Mouse (Mus musculus): ENCODE measurements around the gene Uncx. TPM values are rescaled to one million over a fixed set of nuclear protein-coding genes. Genes with fewer than 3 reads are reported as not detected.

Uncx gene
- polyA plus RNA-seq, 1 experiment from 2014 or later, result 0.11 TPM

DNA sequence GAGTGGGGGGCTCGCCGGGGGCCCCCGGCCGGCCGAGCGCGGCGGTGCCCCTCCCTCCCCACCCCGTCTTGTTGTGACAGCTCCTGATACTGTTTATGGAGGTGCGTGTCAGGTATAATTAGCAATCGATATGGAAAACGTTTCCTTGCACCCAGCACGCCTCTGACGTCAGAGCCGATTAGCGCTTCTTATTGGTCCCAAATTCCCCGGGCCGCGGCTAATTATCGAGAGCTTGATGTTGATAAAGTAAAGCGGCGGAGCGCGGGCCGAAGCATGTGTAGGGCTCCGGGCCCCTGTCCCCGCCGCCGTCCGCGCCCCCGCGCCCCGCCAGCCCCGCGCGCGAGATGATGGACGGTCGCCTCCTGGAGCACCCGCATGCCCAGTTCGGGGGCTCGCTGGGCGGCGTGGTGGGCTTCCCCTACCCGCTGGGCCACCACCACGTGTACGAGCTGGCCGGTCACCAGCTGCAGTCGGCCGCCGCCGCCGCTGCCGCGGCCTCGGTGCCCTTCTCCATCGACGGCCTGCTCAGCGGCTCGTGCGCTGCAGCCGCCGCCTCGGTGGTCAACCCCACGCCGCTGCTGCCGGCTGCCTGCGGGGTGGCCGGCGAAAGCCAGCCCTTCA lies 466 bp downstream of the Uncx start:
- 1% methylated on average over 62 of the region's 71 CpGs for WGBS
- no peak for ATAC-seq (ENCODE audit: insufficient number of reproducible peaks, insufficient read depth, low FRiP score, low TSS enrichment, low read depth)
- H3K9me3 ChIP-seq, result no peaks in the 10 kb centered on the region
- no peaks in the 10 kb centered on the region for H3K36me3 ChIP-seq
- peak overlapping the region; percentile 35 for H3K4me2 ChIP-seq
- peaks cover 98% of the 10 kb centered on the region for H3K27me3 ChIP-seq
- H3K9ac ChIP-seq (replicated peaks), result no peak overlapping the region
- no peak overlapping the region for H3K27ac ChIP-seq
- peaks cover 16% of the 10 kb centered on the region; the same call in 1 of the 2 replicates for H3K4me1 ChIP-seq (replicated peaks)
- H3K4me3 ChIP-seq (replicated peaks), result peak overlapping the region; percentile 16

- Histone ChIP-seq H3K4me1 (replicated peaks) (peaks cover 16% of the 10 kb centered on the region; the same call in 1 of the 2 replicates), H3K4me2 (peak overlapping the region; percentile 35; the same call in 1 of the 2 replicates), H3K9ac (replicated peaks) (no peak overlapping the region), H3K27ac (no peak overlapping the region), H3K4me3 (replicated peaks) (peak overlapping the region; percentile 16; the same call in 1 of the 2 replicates), H3K9me3 (no peaks in the 10 kb centered on the region), H3K27me3 (peaks cover 98% of the 10 kb centered on the region), H3K36me3 (no peaks in the 10 kb centered on the region)
- 1% methylated on average over 54 of the region's 54 CpGs for WGBS
- ATAC-seq (ENCODE audit: insufficient number of reproducible peaks, insufficient read depth, low FRiP score, low TSS enrichment, low read depth), result no peak
Observed at GRCm38 (mm10) chr5:139544271-139545135, 1.2 kb downstream of the Uncx start.

DNA sequence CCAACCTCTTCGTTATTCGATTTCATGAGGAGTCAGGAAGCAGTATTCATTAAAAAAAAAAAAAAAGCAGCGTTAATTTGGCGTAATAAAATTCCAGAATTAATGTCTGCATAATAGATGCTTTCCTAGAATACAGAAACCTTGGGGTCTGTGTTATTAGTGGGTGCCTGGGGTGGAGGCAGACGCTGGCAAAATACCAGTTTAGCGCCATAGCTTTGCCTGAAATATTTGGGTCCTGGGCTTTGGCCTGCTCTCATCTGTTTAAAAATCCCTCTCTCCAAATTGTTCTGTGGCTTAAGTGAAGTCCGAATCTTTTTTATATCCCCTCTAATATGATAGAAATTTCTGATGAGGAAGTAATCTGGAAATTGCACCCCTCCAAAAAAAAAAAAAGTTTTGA lies 1.9 kb downstream of the Uncx start:
- no peaks in the 10 kb centered on the region for H3K9me3 ChIP-seq
- peaks cover 100% of the 10 kb centered on the region for H3K27me3 ChIP-seq
- no peak overlapping the region for H3K4me3 ChIP-seq (replicated peaks)
- 5% methylated on average over 7 of the region's 7 CpGs for WGBS
- H3K36me3 ChIP-seq, result no peaks in the 10 kb centered on the region
- peaks cover 16% of the 10 kb centered on the region; the same call in 1 of the 2 replicates for H3K4me1 ChIP-seq (replicated peaks)
- no peak overlapping the region for H3K9ac ChIP-seq (replicated peaks)
- no peak for ATAC-seq (ENCODE audit: insufficient number of reproducible peaks, insufficient read depth, low FRiP score, low TSS enrichment, low read depth)
- H3K4me2 ChIP-seq, result no peak overlapping the region
- no peak overlapping the region for H3K27ac ChIP-seq

DNA sequence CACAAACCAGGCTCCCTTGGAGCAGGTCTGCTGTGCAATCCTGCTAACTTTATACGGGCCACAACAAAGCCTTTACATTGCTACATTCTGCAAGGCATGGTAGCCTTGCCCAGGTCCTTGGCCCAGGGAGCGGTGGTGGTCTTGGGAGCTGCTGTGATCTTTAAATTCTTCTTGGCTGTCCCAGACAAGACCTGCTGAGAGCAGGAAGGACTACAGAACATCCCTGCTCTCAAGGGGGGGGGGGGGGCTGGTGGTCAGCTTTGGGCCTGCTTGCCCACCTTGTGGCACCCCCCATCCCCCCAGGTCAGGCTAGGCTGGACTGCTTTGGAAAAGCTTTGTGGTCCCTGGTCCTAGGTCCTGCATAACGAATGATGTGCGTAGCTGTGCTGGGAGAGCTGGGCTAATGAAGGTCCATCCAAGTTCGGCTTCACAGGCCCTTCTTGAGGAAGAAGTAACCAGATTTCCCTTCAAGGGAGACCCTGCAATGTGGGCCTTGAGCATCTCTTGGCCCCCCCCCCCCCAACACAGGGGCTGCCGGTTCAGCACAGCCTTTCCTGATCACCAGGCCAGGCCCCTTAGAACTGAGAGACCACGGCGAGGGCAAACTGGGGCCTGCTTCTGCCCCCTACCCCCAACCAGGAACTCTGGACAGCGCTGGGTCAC lies 2.5 kb downstream of the Uncx start:
- peaks cover 15% of the 10 kb centered on the region; the same call in 1 of the 2 replicates for H3K4me1 ChIP-seq (replicated peaks)
- no peak overlapping the region for H3K27ac ChIP-seq
- H3K4me2 ChIP-seq, result no peak overlapping the region
- H3K9ac ChIP-seq (replicated peaks), result no peak overlapping the region
- H3K4me3 ChIP-seq (replicated peaks), result no peak overlapping the region
- no peaks in the 10 kb centered on the region for H3K36me3 ChIP-seq
- H3K27me3 ChIP-seq, result peaks cover 100% of the 10 kb centered on the region
- ATAC-seq (ENCODE audit: insufficient number of reproducible peaks, insufficient read depth, low FRiP score, low TSS enrichment, low read depth), result no peak
- 4% methylated on average over 9 of the region's 9 CpGs for WGBS
- no peaks in the 10 kb centered on the region for H3K9me3 ChIP-seq

- Histone ChIP-seq H3K9ac (replicated peaks) (no peak overlapping the region), H3K4me3 (replicated peaks) (0 out of 2 replicates have a peak overlapping the region, but pooled peaks have one; percentile 24), H3K36me3 (no peaks in the 10 kb centered on the region), H3K4me2 (no peak overlapping the region), H3K27me3 (peaks cover 100% of the 10 kb centered on the region), H3K9me3 (no peaks in the 10 kb centered on the region), H3K4me1 (replicated peaks) (peaks cover 13% of the 10 kb centered on the region; the same call in 1 of the 2 replicates), H3K27ac (no peak overlapping the region)
- 1% methylated on average over 26 of the region's 26 CpGs for WGBS
- no peak for ATAC-seq (ENCODE audit: insufficient number of reproducible peaks, insufficient read depth, low FRiP score, low TSS enrichment, low read depth)
Observed at GRCm38 (mm10) chr5:139546336-139546770, 3.1 kb downstream of the Uncx start.

DNA sequence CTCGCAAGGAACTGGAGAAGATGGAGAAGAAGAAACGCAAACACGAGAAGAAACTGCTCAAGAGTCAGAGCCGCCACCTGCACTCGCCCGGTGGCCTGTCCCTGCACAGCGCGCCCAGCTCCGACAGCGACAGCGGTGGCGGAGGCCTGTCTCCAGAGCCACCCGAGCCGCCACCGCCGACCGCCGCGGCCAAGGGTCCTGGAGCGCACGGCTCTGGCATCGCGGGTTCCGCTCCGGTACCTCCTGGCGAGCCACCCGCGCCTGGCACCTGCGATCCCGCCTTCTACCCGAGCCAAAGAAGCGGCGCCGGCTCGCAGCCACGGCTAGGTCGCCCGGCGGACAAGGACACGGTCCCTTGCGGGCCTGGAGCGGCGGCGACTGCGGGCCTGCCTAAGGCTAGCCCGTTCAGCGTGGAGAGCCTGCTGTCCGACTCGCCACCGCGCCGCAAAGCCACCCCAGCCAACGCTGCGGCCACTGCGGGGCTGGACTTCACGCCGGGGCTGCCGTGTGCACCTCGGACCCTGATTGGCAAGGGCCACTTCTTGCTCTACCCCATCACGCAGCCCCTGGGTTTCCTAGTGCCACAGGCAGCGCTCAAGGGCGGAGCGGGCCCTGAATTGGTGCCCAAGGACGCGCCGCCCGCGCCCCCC lies 3.6 kb downstream of the Uncx start:
- Histone ChIP-seq H3K4me1 (replicated peaks) (peaks cover 13% of the 10 kb centered on the region; the same call in 1 of the 2 replicates), H3K9me3 (no peaks in the 10 kb centered on the region), H3K27me3 (peaks cover 100% of the 10 kb centered on the region), H3K4me2 (peak overlapping the region; percentile 23), H3K4me3 (replicated peaks) (peak overlapping the region; percentile 24), H3K9ac (replicated peaks) (0 out of 2 replicates have a peak overlapping the region, but pooled peaks have one; percentile 12), H3K27ac (no peak overlapping the region), H3K36me3 (no peaks in the 10 kb centered on the region)
- ATAC-seq (ENCODE audit: insufficient number of reproducible peaks, insufficient read depth, low FRiP score, low TSS enrichment, low read depth), result no peak
- WGBS, result under 1% methylated on average over 68 of the region's 68 CpGs

GRCm38 (mm10) chr5:139547421-139547931 lies 4.2 kb downstream of the Uncx start:
- H3K27ac ChIP-seq, result no peak overlapping the region
- H3K36me3 ChIP-seq, result no peaks in the 10 kb centered on the region
- under 1% methylated on average over 49 of the region's 49 CpGs for WGBS
- no peak for ATAC-seq (ENCODE audit: insufficient number of reproducible peaks, insufficient read depth, low FRiP score, low TSS enrichment, low read depth)
- peak overlapping the region; percentile 24 for H3K4me3 ChIP-seq (replicated peaks)
- H3K9ac ChIP-seq (replicated peaks), result no peak overlapping the region
- peaks cover 100% of the 10 kb centered on the region for H3K27me3 ChIP-seq
- H3K4me2 ChIP-seq, result peak overlapping the region; percentile 23
- H3K9me3 ChIP-seq, result no peaks in the 10 kb centered on the region
- peaks cover 13% of the 10 kb centered on the region; the same call in 1 of the 2 replicates for H3K4me1 ChIP-seq (replicated peaks)

- no peak overlapping the region for H3K9ac ChIP-seq (replicated peaks)
Observed at GRCm38 (mm10) chr5:139553446-139554273, 10.4 kb downstream of the Uncx start.

DNA sequence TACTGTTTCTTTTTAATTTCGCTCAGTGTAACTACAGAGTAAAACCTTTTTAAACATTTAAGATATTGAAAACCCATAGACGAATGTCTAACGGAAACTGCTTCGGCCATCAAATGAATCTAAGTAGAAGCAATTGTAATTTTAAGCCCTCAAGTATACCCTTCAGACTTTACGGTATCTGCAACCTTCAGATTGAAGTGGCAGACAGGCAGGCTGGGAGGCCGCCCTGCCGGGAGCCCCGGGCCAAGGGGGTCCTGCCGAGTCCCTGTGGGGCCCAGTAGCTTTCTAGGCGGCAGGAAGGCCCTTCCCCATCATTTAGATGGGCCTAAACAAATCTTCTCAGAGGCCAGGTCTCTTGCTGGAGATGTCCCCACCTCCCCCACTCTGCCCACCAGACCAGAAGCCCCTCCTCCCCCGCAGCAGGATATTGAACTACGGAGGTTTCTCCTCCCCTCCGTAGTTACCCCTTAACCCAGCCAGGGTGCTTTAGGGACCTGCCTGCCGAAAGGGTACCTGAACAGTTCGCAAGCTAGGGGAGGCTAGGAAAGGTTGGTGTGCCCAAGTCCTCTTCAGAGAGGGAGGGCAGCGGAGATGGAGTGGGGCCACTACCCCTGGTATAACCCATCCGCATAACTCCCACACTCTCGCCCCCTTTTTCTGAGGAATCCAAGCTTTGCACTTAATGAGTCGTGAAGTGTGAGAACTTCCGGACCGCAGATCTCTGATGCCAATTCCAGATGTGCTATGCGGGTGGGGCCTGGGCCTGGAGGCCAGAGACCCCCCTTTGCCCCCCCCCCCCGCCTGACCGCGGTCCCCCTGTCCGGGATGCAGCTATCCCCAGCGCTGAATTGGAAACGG lies 11.4 kb downstream of the Uncx start:
- Histone ChIP-seq H3K4me1 (replicated peaks) (peaks cover 29% of the 10 kb centered on the region), H3K27me3 (peaks cover 94% of the 10 kb centered on the region), H3K4me3 (replicated peaks) (0 out of 2 replicates have a peak overlapping the region, but pooled peaks have one; percentile 1), H3K9ac (replicated peaks) (no peak overlapping the region), H3K36me3 (no peaks in the 10 kb centered on the region), H3K9me3 (no peaks in the 10 kb centered on the region), H3K27ac (no peak overlapping the region), H3K4me2 (no peak overlapping the region)
- ATAC-seq (ENCODE audit: insufficient number of reproducible peaks, insufficient read depth, low FRiP score, low TSS enrichment, low read depth), result no peak
- WGBS, result 1% methylated on average over 28 of the region's 28 CpGs

More at GRCm38 (mm10) chr5:139553446-139554273, 10.4 kb downstream of the Uncx start:
- Histone ChIP-seq H3K4me1 (replicated peaks) (peaks cover 23% of the 10 kb centered on the region), H3K27me3 (peaks cover 94% of the 10 kb centered on the region), H3K36me3 (no peaks in the 10 kb centered on the region), H3K4me3 (replicated peaks) (no peak overlapping the region), H3K27ac (no peak overlapping the region), H3K4me2 (no peak overlapping the region), H3K9me3 (no peaks in the 10 kb centered on the region)
- no peak for ATAC-seq (ENCODE audit: insufficient number of reproducible peaks, insufficient read depth, low FRiP score, low TSS enrichment, low read depth)
- 2% methylated on average over 29 of the region's 29 CpGs for whole genome bisulfite sequencing

All from limb, embryonic 12.5 days (tissue).